Mouse (Mus musculus) heart, adult 9 months (tissue): ENCODE measurements around the gene Ptgfrn.

Source experiments
- DNase-seq, 2 experiments: peaks; one replicate each; pipeline ENCODE4 v3.0.0; 2022; ENCODE audit warnings: low spot score in 2 of 2

The Ptgfrn gene

GRCm38 (mm10) chr3:101003575-101004356 lies 106.3 kb downstream of the Ptgfrn start:
- DNase-seq, result no peak

GRCm38 (mm10) chr3:100999732-101000131 lies 110.3 kb downstream of the Ptgfrn start:
- no peak for DNase-seq

DNA sequence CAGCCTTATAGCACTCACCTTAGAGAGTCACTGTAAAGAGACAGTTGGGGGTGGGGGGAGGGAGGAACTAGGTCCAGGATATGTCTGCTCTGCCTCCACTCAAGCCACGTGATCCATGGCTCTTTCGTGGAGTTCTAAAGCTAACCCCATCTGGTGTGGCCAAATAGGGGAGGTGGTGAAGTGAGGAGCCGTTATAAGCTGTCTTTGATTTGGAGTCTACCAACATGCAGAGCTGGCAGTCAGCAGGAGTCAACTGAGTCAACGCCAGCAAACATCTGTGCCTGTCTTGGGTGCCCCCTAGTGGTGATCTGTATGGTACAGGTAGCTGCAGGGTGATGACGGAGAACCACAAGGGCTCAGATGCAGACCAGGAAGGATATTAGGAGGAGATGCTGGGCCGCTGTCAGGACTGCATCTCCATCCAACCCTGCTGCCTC lies 111.2 kb downstream of the Ptgfrn start:
- peak; percentile 51 to 73 for DNase-seq

- peak; percentile 51 to 66 for DNase-seq
Measured at GRCm38 (mm10) chr3:100997785-100998570, 112.1 kb downstream of the Ptgfrn start.

GRCm38 (mm10) chr3:100994252-100994651 lies 115.8 kb downstream of the Ptgfrn start:
- no peak for DNase-seq

- DNase-seq, result peak; percentile 53 to 57
Measured at GRCm38 (mm10) chr3:100993718-100994117, 116.4 kb downstream of the Ptgfrn start.

- DNase-seq, result peak; percentile 54 to 67
Measured at GRCm38 (mm10) chr3:100993158-100993557, 116.9 kb downstream of the Ptgfrn start.
